Mouse (Mus musculus) stomach, postnatal 0 days (tissue): ENCODE data around the gene Dus3l. TPM values are rescaled to one million over a fixed set of nuclear protein-coding genes. Genes with fewer than 3 reads are reported as not detected.

Experiments
- ATAC-seq: fragments of 200-750 bp; cut with Nextera tagmentation; 2 replicates; pipeline ENCODE4 v1.8.0; 2017; ENCODE audit not compliant: low FRiP score, low TSS enrichment
- DNase-seq: peaks from one replicate; pipeline ENCODE4 v3.0.0-alpha.2; 2016; ENCODE audit warnings: low spot score
- H3K27ac ChIP-seq: fragments of 300-500 bp; sonication (generic); replicated peaks from 2 replicates; pipeline ENCODE4 v1.5.1; 2014; ENCODE audit warnings: mild to moderate bottlenecking, control low read depth
- H3K27me3 ChIP-seq: fragments of 300-500 bp; sonication (generic); 2 replicates; pipeline ENCODE4 v1.6.1; 2014; ENCODE audit warnings: low read length; ENCODE audit not compliant: control insufficient read depth, insufficient read depth
- H3K36me3 ChIP-seq: fragments of 300-500 bp; sonication (generic); 2 replicates; pipeline ENCODE4 v1.6.1; 2014; ENCODE audit warnings: low read length, mixed read lengths; ENCODE audit not compliant: control insufficient read depth, insufficient read depth
- H3K4me1 ChIP-seq: fragments of 300-500 bp; sonication (generic); replicated peaks from 2 replicates; pipeline ENCODE4 v1.6.1; 2014; ENCODE audit warnings: antibody characterized with exemption; ENCODE audit not compliant: control insufficient read depth, insufficient read depth
- H3K4me2 ChIP-seq: fragments of 300-500 bp; sonication (generic); replicated peaks from 2 replicates; pipeline ENCODE4 v1.6.1; 2014; ENCODE audit warnings: low read depth, mild to moderate bottlenecking, control low read depth, moderate library complexity
- H3K4me3 ChIP-seq: fragments of 300-500 bp; sonication (generic); 2 replicates; pipeline ENCODE4 v1.5.1; 2014; ENCODE audit warnings: low read depth, low read length, control low read depth
- H3K9ac ChIP-seq: fragments of 300-500 bp; sonication (generic); 2 replicates; pipeline ENCODE4 v1.6.1; 2014; ENCODE audit warnings: mild to moderate bottlenecking, low read length, control low read depth, mixed read lengths
- H3K9me3 ChIP-seq: fragments of 300-500 bp; sonication (generic); 2 replicates; pipeline ENCODE4 v1.6.1; 2016; ENCODE audit warnings: low read length; ENCODE audit not compliant: control insufficient read depth
- CTCF ChIP-seq: IDR thresholded peaks from 2 replicates; pipeline ENCODE4 v1.5.1; 2016; ENCODE audit warnings: antibody characterized with exemption, low read depth, mild to moderate bottlenecking, moderate library complexity
- EP300 ChIP-seq: optimal IDR thresholded peaks from 2 replicates; pipeline ENCODE3; 2016; ENCODE audit warnings: antibody characterized with exemption
- WGBS: fragments of 180-500 bp; shearing (Covaris S2); extraction: QIAGEN DNeasy Blood & Tissue Kit; methylation state at CpG from one replicate; pipeline ENCODE4 v1.1.7; 2014; 5-methylcytosine and 5-hydroxymethylcytosine counted together
- polyA plus RNA-seq: library from polyadenylated mRNA; unstranded; fragments of >200 nt; fragmentation: Nextera tagmentation; extraction: Ambion mirVana; gene quantifications from 2 replicates; pipeline ENCODE4 v1.2.1, GENCODE M21; 2015

Dus3l gene
- polyA plus RNA-seq, 1 experiment from 2014 or later, result 22.9 TPM

DNA sequence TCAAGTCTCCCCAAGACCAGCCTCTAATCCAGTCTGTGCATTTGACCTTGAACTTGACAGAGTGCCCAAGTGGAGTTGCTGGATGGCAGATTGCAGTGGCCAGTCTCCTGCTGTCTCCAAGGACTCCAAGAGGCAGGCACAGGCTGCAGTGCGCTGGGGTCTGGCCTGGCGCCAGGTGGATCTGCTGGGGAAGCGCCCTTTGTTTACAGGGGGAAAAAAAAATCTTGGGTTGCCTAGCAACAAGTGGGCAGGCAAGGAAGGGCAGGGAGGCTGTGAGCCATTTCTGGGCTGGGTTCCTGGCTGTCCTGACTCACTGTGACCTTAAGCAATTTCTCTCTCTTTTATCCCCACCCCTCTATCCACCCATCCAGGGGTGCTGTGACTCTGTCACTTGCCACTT is 45.7 kb downstream of the Dus3l start:
- H3K4me1 ChIP-seq, result peaks cover 7% of the 10 kb centered on the region; the same call in 1 of the 2 replicates
- ATAC-seq, result peak; percentile 73
- H3K27me3 ChIP-seq, result no peaks in the 10 kb centered on the region
- no peak for TF ChIP-seq EP300
- no peak for TF ChIP-seq CTCF
- H3K9me3 ChIP-seq, result no peaks in the 10 kb centered on the region
- peak; percentile 89 for DNase-seq
- H3K4me2 ChIP-seq, result no peak overlapping the region
- peak overlapping the region; percentile 53 for H3K27ac ChIP-seq
- H3K4me3 ChIP-seq, result no peak overlapping the region
- H3K9ac ChIP-seq, result no peak overlapping the region
- WGBS, result 5% methylated on average over 3 of the region's 3 CpGs
- no peaks in the 10 kb centered on the region for H3K36me3 ChIP-seq

DNA sequence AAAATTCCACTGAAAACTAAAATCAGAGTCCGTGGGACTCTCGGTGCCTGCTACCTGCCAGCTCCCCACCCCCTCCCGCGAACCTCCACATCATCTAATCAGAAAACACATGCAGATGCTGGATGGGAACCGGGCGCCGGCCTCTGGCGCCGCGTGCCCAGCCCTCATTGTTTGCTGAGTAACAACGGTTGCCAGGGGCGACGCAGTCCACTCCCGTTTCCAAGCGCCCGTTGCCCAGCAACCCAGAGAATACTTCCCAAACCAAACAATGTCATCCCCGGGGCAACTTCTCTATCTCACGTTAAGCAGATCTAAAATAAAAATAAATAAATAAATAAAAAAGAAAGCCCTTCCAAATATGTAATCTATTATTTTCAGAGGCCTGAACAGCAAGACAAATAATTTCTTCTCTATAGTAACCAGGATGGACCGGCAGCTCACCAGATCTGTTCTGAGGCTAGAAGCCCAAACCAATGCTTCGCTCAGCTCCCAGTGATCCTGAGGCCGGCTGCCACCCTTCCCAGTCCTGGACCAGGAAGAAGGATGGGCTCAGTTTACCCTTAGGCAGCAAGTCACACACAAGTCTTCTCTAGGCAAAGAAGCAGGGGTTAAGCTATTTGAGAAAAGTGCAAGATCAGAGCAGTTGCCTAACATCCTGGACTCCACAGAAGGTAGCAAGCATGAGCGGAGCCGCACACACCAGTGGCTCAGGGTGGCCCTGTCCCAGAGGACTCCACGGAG is 49.9 kb downstream of the Dus3l start:
- Histone ChIP-seq H3K36me3 (no peaks in the 10 kb centered on the region), H3K4me2 (no peak overlapping the region), H3K4me1 (peaks cover 7% of the 10 kb centered on the region; the same call in 1 of the 2 replicates), H3K27ac (peak overlapping the region; percentile 69; the same call in 1 of the 2 replicates), H3K4me3 (no peak overlapping the region), H3K27me3 (no peaks in the 10 kb centered on the region), H3K9me3 (no peaks in the 10 kb centered on the region), H3K9ac (0 out of 2 replicates have a peak overlapping the region, but pooled peaks have one; percentile 13)
- TF ChIP-seq CTCF (no peak), EP300 (no peak)
- 12% methylated on average over 24 of the region's 24 CpGs for WGBS
- DNase-seq (peak; percentile 87), ATAC-seq (peak; percentile 73)

DNA sequence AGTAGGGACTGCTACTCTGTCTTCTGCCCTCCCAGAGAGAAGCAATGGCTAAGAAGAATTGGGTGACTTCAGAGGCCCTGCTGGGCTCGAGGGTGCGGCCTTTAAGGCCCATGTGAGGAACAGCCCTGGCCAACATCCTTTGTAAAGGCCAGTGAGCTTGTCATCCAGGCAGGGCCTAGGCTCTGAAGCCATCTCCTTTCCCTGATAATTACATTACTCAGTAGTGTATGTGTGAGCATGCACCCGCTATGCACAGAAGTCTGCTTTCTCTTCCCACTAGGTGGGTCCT is 50.4 kb downstream of the Dus3l start:
- no peak for TF ChIP-seq EP300
- DNase-seq (no peak), ATAC-seq (no peak)
- Histone ChIP-seq H3K4me1 (peaks cover 7% of the 10 kb centered on the region; the same call in 1 of the 2 replicates), H3K27me3 (no peaks in the 10 kb centered on the region), H3K9ac (no peak overlapping the region), H3K4me2 (no peak overlapping the region), H3K27ac (peak overlapping the region; percentile 69; the same call in 1 of the 2 replicates), H3K9me3 (no peaks in the 10 kb centered on the region), H3K4me3 (no peak overlapping the region), H3K36me3 (no peaks in the 10 kb centered on the region)
- 61% methylated on average over 3 of the region's 3 CpGs for WGBS

DNA sequence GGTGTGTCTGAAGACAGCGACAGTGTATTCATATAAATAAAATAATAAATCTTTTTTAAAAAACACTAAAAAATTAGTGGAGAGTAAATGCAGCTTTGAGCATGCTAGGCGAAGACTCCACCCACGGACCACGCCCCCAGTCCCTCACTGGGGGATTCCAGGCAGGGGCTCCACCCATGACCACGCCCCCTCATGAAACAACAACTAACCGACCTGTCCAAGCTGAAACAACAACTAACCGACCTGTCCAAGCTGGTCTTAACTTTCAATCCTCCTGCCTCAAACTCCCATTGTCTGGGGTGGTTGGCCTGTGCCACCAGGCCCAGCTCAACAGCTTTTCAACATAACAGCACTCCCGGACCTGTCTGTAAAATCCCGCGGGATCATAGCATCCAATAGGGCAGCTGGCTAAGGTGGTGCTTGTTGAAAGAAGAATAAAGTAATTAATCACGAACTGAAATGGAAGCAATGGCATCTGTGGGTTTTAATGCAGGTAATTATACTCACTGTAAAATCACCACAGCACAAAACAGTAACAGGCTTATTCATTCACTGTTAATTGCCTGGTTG is 53.6 kb downstream of the Dus3l start:
- TF ChIP-seq EP300, result no peak
- TF ChIP-seq CTCF, result no peak
- Histone ChIP-seq H3K4me1 (peaks cover 2% of the 10 kb centered on the region; the same call in 1 of the 2 replicates), H3K27ac (peak overlapping the region; percentile 40; the same call in 1 of the 2 replicates), H3K4me2 (0 out of 2 replicates have a peak overlapping the region, but pooled peaks have one; percentile 11), H3K27me3 (no peaks in the 10 kb centered on the region), H3K9ac (no peak overlapping the region), H3K4me3 (no peak overlapping the region), H3K36me3 (no peaks in the 10 kb centered on the region), H3K9me3 (no peaks in the 10 kb centered on the region)
- WGBS, result 34% methylated on average over 11 of the region's 11 CpGs
- ATAC-seq, result no peak
- DNase-seq, result peak; percentile 53

DNA sequence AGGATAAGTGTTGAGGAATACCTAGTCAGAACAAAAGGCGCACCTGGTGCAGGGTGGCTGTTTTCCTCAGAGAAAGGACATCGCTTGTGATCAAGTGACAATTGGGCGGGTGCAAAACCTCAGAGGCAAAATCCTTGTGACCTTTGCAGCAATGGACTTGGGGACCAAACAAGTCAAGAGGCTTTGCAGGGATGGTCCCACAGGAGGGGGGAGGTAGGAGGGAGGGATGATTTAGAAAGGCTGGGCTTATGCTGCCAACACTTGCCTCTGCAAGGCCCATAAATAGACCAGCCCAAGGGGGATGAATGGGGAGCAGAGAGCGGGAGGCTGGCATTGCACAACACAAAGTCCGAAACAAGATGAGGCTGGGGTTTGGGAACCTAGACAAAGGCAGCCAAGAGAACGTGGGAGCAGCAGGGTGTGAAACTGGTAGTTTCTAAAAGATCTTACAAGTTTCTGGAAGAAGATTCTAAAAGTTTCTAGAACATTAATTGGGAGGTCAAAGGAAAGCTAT is 54.5 kb downstream of the Dus3l start:
- no peaks in the 10 kb centered on the region for H3K36me3 ChIP-seq
- H3K9me3 ChIP-seq, result no peaks in the 10 kb centered on the region
- WGBS, result 53% methylated on average over 6 of the region's 6 CpGs
- H3K4me3 ChIP-seq, result no peak overlapping the region
- no peak for ATAC-seq
- H3K4me1 ChIP-seq, result peaks cover 2% of the 10 kb centered on the region; the same call in 1 of the 2 replicates
- no peak overlapping the region for H3K9ac ChIP-seq
- DNase-seq, result no peak
- TF ChIP-seq CTCF (no peak), EP300 (no peak)
- H3K4me2 ChIP-seq, result no peak overlapping the region
- H3K27me3 ChIP-seq, result no peaks in the 10 kb centered on the region
- H3K27ac ChIP-seq, result peak overlapping the region; percentile 88

Other genes starting within 250 kb of the Dus3l start
- gene Gm20219, start 210.4 kb upstream of the Dus3l start, polyA plus RNA-seq, result 15.9 and 19.2 TPM in 2 replicates
- gene Safb2, start 180.2 kb upstream of the Dus3l start, polyA plus RNA-seq, result 25.4 and 28.8 TPM in 2 replicates
- gene Safb, start 179.9 kb upstream of the Dus3l start, polyA plus RNA-seq, result 34.7 and 38.6 TPM in 2 replicates
- gene 2410015M20Rik, start 155.0 kb upstream of the Dus3l start, polyA plus RNA-seq, result 327 and 335 TPM in 2 replicates
- 2,079 and 2,215 TPM in 2 replicates for gene Rpl36, start 151.3 kb upstream of the Dus3l start, polyA plus RNA-seq
- 25.8 and 27.5 TPM in 2 replicates for gene Lonp1, start 137.9 kb upstream of the Dus3l start, polyA plus RNA-seq
- 0.10 and 0.18 TPM in 2 replicates for gene Catsperd, start 136.6 kb upstream of the Dus3l start, polyA plus RNA-seq
- 34.5 and 35.4 TPM in 2 replicates for gene Ranbp3, start 91.5 kb upstream of the Dus3l start, polyA plus RNA-seq
- gene Ndufa11, start 47.0 kb upstream of the Dus3l start, polyA plus RNA-seq, result 584 and 595 TPM in 2 replicates
- gene Vmac, start 46.7 kb upstream of the Dus3l start, polyA plus RNA-seq, result 19.0 and 22.8 TPM in 2 replicates
- gene Nrtn, start 7.2 kb upstream of the Dus3l start, polyA plus RNA-seq, result 32.4 and 37.9 TPM in 2 replicates
- gene Prr22, start 5.5 kb downstream of the Dus3l start, polyA plus RNA-seq, result 0.38 and 0.65 TPM in 2 replicates
- 3.2 and 3.3 TPM in 2 replicates for gene Rfx2, start 66.3 kb downstream of the Dus3l start, polyA plus RNA-seq
- 0.04 TPM in 1 of 2 replicates, not detected in the other for gene Acsbg2, start 109.7 kb downstream of the Dus3l start, polyA plus RNA-seq
- 1.0 and 1.4 TPM in 2 replicates for gene 1700061G19Rik, start 110.7 kb downstream of the Dus3l start, polyA plus RNA-seq
- gene Mllt1, start 170.7 kb downstream of the Dus3l start, polyA plus RNA-seq, result 13.7 and 15.3 TPM in 2 replicates
- 13.5 and 15.8 TPM in 2 replicates for gene Acer1, start 217.4 kb downstream of the Dus3l start, polyA plus RNA-seq
- 87.0 and 88.6 TPM in 2 replicates for gene Clpp, start 225.5 kb downstream of the Dus3l start, polyA plus RNA-seq
- 28.7 and 32.5 TPM in 2 replicates for gene Alkbh7, start 232.6 kb downstream of the Dus3l start, polyA plus RNA-seq
- gene Pspn, start 235.3 kb downstream of the Dus3l start, polyA plus RNA-seq, result not detected in 2 replicates
- gene Gtf2f1, start 246.5 kb downstream of the Dus3l start, polyA plus RNA-seq, result 36.9 and 37.3 TPM in 2 replicates
- gene Gm17949, start 246.7 kb downstream of the Dus3l start, polyA plus RNA-seq, result 0.33 and 0.45 TPM in 2 replicates